10 mouse cellular contexts compared by ENCODE assay signal in genomic region chr3:100997785-100998570, GRCm38 (mm10). TPM values are rescaled to one million over a fixed set of nuclear protein-coding genes. Genes with fewer than 3 reads are reported as not detected.
DNase-seq lines count a peak whose midpoint lies in the region; ATAC-seq and TF ChIP-seq lines count a peak whose summit lies in the region.
"Had no signal": no experiment of that assay in that cellular context is flagged by ENCODE, and none has a peak within 500 bp of the region (broad histone marks: within the 10 kb centered on the region; RNA-seq: fewer than 3 reads in every experiment).

No protein-coding gene starts in this region.

- WGBS in kidney, postnatal 0 days: 66% methylated on average over 10 of the region's 10 CpGs
- WGBS in lung, postnatal 0 days: 22% methylated on average over 10 of the region's 10 CpGs
- WGBS in hindbrain, embryonic 13.5 days: 80% methylated on average over 10 of the region's 10 CpGs
- 74% methylated on average over 10 of the region's 10 CpGs for WGBS in hindbrain, embryonic 16.5 days

- no peak for TF ChIP-seq CTCF in kidney, postnatal 0 days (IDR thresholded peaks at IDR 0.05; ENCODE audit: low read depth)
- no peak for TF ChIP-seq CTCF in lung, postnatal 0 days (IDR thresholded peaks at IDR 0.05)

- peak; percentile 62 for DNase-seq in kidney, postnatal 0 days (ENCODE audit: low spot score)
- DNase-seq in kidney, postnatal 25 days: no peak
- peak; percentile 34 for DNase-seq in adipocyte (ENCODE audit: low spot score)
- peak; percentile 60 for DNase-seq in heart, adult 8-10 months (ENCODE audit: low spot score)
- peak; percentile 96 for DNase-seq in lung, postnatal 0 days (ENCODE audit: low spot score)
- DNase-seq in B cell, adult 2 months: no peak

- no peaks in the 10 kb centered on the region for H3K36me3 ChIP-seq in kidney, postnatal 0 days (ENCODE audit: insufficient read depth, low read length)
- no peaks in the 10 kb centered on the region for H3K36me3 ChIP-seq in lung, postnatal 0 days (ENCODE audit: insufficient read depth, low read length)
- no peaks in the 10 kb centered on the region for H3K36me3 ChIP-seq in hindbrain, embryonic 13.5 days
- H3K36me3 ChIP-seq in hindbrain, embryonic 16.5 days (ENCODE audit: control insufficient read depth, insufficient read depth, low read length): no peaks in the 10 kb centered on the region
- H3K36me3 ChIP-seq: limb, embryonic 15.5 days had no signal

- H3K4me1 ChIP-seq in kidney, postnatal 0 days (replicated peaks; ENCODE audit: insufficient read depth, low read length): no peaks in the 10 kb centered on the region; the same call in 1 of the 2 replicates
- H3K4me1 ChIP-seq in lung, postnatal 0 days (ENCODE audit: insufficient read depth, low read depth, low read length): no peaks in the 10 kb centered on the region; the same call in 1 of the 2 replicates
- H3K4me1 ChIP-seq in hindbrain, embryonic 13.5 days (replicated peaks): peaks cover 24% of the 10 kb centered on the region
- H3K4me1 ChIP-seq in hindbrain, embryonic 16.5 days (ENCODE audit: control insufficient read depth, insufficient read depth, low read depth, low read length): no peaks in the 10 kb centered on the region; the same call in 1 of the 2 replicates

- TF ChIP-seq EP300 in lung, postnatal 0 days (IDR thresholded peaks at IDR 0.05): peak; percentile 88

- H3K9ac ChIP-seq in kidney, postnatal 0 days (ENCODE audit: low read depth, low read length): no peak overlapping the region
- no peak overlapping the region for H3K9ac ChIP-seq in lung, postnatal 0 days (replicated peaks; ENCODE audit: low read depth)
- H3K9ac ChIP-seq in hindbrain, embryonic 13.5 days: no peak overlapping the region
- no peak overlapping the region for H3K9ac ChIP-seq in hindbrain, embryonic 16.5 days (ENCODE audit: low read depth, low read length)
- H3K9ac ChIP-seq: limb, embryonic 15.5 days had no signal

- no peak overlapping the region for H3K4me2 ChIP-seq in kidney, postnatal 0 days (ENCODE audit: low read length)
- no peak overlapping the region for H3K4me2 ChIP-seq in lung, postnatal 0 days (replicated peaks; ENCODE audit: low read depth, low read length)
- H3K4me2 ChIP-seq in hindbrain, embryonic 13.5 days: no peak overlapping the region
- no peak overlapping the region for H3K4me2 ChIP-seq in hindbrain, embryonic 16.5 days (ENCODE audit: low read length)
- H3K4me2 ChIP-seq: limb, embryonic 15.5 days had no signal

- H3K27ac ChIP-seq in kidney, postnatal 0 days: no peak overlapping the region
- peak overlapping the region; percentile 68 for H3K27ac ChIP-seq in lung, postnatal 0 days (ENCODE audit: low read length)
- H3K27ac ChIP-seq in hindbrain, embryonic 13.5 days: no peak overlapping the region
- no peak overlapping the region for H3K27ac ChIP-seq in hindbrain, embryonic 16.5 days (ENCODE audit: low read depth, low read length)
- H3K27ac ChIP-seq: limb, embryonic 15.5 days had no signal

- no peak overlapping the region for H3K4me3 ChIP-seq in kidney, postnatal 0 days (replicated peaks; ENCODE audit: low read depth, low read length)
- H3K4me3 ChIP-seq in lung, postnatal 0 days (ENCODE audit: low read depth, low read length): no peak overlapping the region
- no peak overlapping the region for H3K4me3 ChIP-seq in hindbrain, embryonic 13.5 days
- no peak overlapping the region for H3K4me3 ChIP-seq in hindbrain, embryonic 16.5 days (ENCODE audit: low read length)
- H3K4me3 ChIP-seq: limb, embryonic 15.5 days had no signal

- no peaks in the 10 kb centered on the region for H3K27me3 ChIP-seq in kidney, postnatal 0 days (ENCODE audit: insufficient read depth, low read length)
- no peaks in the 10 kb centered on the region for H3K27me3 ChIP-seq in lung, postnatal 0 days (replicated peaks; ENCODE audit: insufficient read depth, low read length)
- H3K27me3 ChIP-seq in hindbrain, embryonic 13.5 days: no peaks in the 10 kb centered on the region
- H3K27me3 ChIP-seq in hindbrain, embryonic 16.5 days (replicated peaks; ENCODE audit: control insufficient read depth, insufficient read depth, low read length): no peaks in the 10 kb centered on the region
- H3K27me3 ChIP-seq: limb, embryonic 15.5 days; Patski had no signal

- H3K9me3 ChIP-seq in kidney, postnatal 0 days (replicated peaks; ENCODE audit: low read length): no peaks in the 10 kb centered on the region
- no peaks in the 10 kb centered on the region for H3K9me3 ChIP-seq in lung, postnatal 0 days (ENCODE audit: low read length)
- no peaks in the 10 kb centered on the region for H3K9me3 ChIP-seq in hindbrain, embryonic 13.5 days
- no peaks in the 10 kb centered on the region for H3K9me3 ChIP-seq in hindbrain, embryonic 16.5 days (ENCODE audit: control insufficient read depth, low read length)
- H3K9me3 ChIP-seq: limb, embryonic 15.5 days had no signal

- no peak for ATAC-seq in kidney, postnatal 0 days (replicated peaks; ENCODE audit: low FRiP score, low read depth)
- peak; percentile 92 for ATAC-seq in lung, postnatal 0 days
- ATAC-seq in hindbrain, embryonic 13.5 days (ENCODE audit: low FRiP score): no peak
- ATAC-seq in hindbrain, embryonic 16.5 days: no peak
- ATAC-seq: Patski had no signal

RNA-seq across cellular contexts. Expression of gene Ttf2, which starts 28.5 kb away (rescaled TPM):
- polyA plus RNA-seq in kidney, postnatal 0 days (2015; fragmentation: Nextera tagmentation; extraction: Ambion mirVana): 8.5 and 9.6 TPM in 2 replicates
- 1 to 10 TPM; 2.1 to 2.8 (median 2.5) TPM for total RNA-seq in heart, adult 8-10 months (2022)
- polyA plus RNA-seq in lung, postnatal 0 days (2015; fragmentation: Nextera tagmentation; extraction: Ambion mirVana): 3.6 and 4.0 TPM in 2 replicates
- polyA plus RNA-seq in hindbrain, embryonic 13.5 days (2015; fragmentation: Nextera tagmentation; extraction: Ambion mirVana): 6.3 and 6.5 TPM in 2 replicates
- 3.6 and 4.8 TPM in 2 replicates for polyA plus RNA-seq in hindbrain, embryonic 16.5 days (2015; fragmentation: Nextera tagmentation; extraction: Ambion mirVana)

RNA-seq across cellular contexts. Expression of gene Cd101, which starts 31.4 kb away (rescaled TPM):
- 0.19 TPM in 1 of 2 replicates, not detected in the other for polyA plus RNA-seq in kidney, postnatal 0 days (2015; fragmentation: Nextera tagmentation; extraction: Ambion mirVana)
- under 1 TPM; 0.12 to 0.31 (median 0.22) TPM for total RNA-seq in heart, adult 8-10 months (2022)
- polyA plus RNA-seq in lung, postnatal 0 days (2015; fragmentation: Nextera tagmentation; extraction: Ambion mirVana): 0.90 and 0.92 TPM in 2 replicates
- polyA plus RNA-seq in hindbrain, embryonic 13.5 days (2015; fragmentation: Nextera tagmentation; extraction: Ambion mirVana): 0.12 TPM in 1 of 2 replicates, not detected in the other
- polyA plus RNA-seq in hindbrain, embryonic 16.5 days (2015; fragmentation: Nextera tagmentation; extraction: Ambion mirVana): 0.06 and 0.08 TPM in 2 replicates
- polyA plus RNA-seq: Patski had no signal

Comparison
In these comparisons a context has a peak if more than half of its experiments do, and no peak if none do; other contexts are left out.
1. DNase-seq: peak in kidney, postnatal 0 days (single experiment), adipocyte (single experiment), heart, adult 8-10 months (single experiment) and lung, postnatal 0 days (single experiment); none in kidney, postnatal 25 days (0 of 2) and B cell, adult 2 months (0 of 2).